Mouse (Mus musculus) Patski (cell line): Measurements from ENCODE around the gene Tpp1. TPM values are rescaled to one million over a fixed set of nuclear protein-coding genes. Genes with fewer than 3 reads are reported as not detected.
"Not testable (repeated sequence)": the region's sequence is repeated elsewhere in the genome, so short reads cannot be mapped to it uniquely, and the experiment has no call there.

ENCODE experiments used
- ATAC-seq: fragments of 100-300 bp; one replicate; pipeline ENCODE4 v1.8.0; 2021
- CTCF ChIA-PET: fragments of 350-600 bp; sonication (Branson Sonifier 250); formaldehyde crosslinking; loops from one replicate; lab custom pipeline; 2022; ENCODE audit warnings: inconsistent platforms; lab: Charles Lee
- POLR2A ChIA-PET: fragments of 350-600 bp; sonication (Branson Sonifier 250); formaldehyde crosslinking; loops from one replicate; lab custom pipeline; 2022; ENCODE audit warnings: antibody characterized with exemption, inconsistent platforms; lab: Charles Lee
- DNase-seq: peaks from one replicate; pipeline ENCODE4 v3.0.0-alpha.2; 2011; ENCODE audit warnings: low read depth, low spot score
- H3K27me3 ChIP-seq: fragments of 371-371 bp; one replicate; pipeline ENCODE4 v1.5.1; 2021
- CTCF ChIP-seq: fragments of 100-300 bp; IDR thresholded peaks from one replicate; pipeline ENCODE4 v1.5.1; 2021
- in situ Hi-C: fragments of 300-500 bp; cut with MboI; formaldehyde crosslinking; loops from 3 replicates; pipeline ENCODE4 v1.11.1; 2018; ENCODE audit warnings: low pct_unique_long_range_greater_than_20kb, mixed read lengths
- polyA plus RNA-seq: library from polyadenylated mRNA; unstranded; gene quantifications from one replicate; pipeline ENCODE4 v1.2.3, GENCODE M21; 2021

Tpp1 gene
- polyA plus RNA-seq, 1 experiment from 2014 or later, result 211 TPM

DNA sequence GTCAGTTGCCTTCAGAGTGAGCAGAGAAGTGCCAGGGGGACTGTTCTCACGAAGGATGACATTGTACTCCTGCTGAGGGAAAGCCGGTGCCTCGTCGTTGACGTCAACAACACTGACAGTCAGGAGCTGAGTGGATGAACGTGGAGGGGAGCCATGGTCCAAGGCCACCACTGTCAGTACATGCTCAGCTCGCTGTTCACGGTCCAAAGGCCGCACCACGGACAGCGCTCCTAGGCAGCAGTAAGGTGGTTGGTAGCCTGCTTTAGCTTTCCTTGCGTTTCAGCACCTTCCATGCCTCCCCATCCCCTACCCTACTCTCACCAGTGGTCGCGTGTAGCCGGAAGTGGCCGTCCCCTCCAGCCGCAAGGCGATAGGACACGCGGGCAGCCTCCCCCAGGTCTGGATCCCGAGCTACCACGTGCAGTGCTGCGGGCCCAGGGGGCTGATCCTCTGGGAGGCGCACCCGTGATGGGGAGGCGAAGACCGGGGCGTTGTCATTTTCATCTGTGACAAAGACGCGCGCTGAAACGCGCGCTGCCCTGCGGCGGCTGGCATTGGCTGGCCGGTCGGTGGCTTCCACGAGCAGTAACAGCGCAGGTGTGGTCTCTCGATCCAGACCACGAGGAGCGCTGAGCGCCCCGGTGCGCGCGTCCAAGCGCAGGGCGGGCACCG, 9.9 kb upstream of the Tpp1 start:
- DNase-seq (no peak), ATAC-seq (peak; percentile 47)
- ChIA-PET POLR2A (no interaction called here), CTCF (interaction anchor here (1.5 kb wide), 1 partner anchor 11 kb away, joined by 3 read pairs; the partner anchor contains the start of gene Tpp1)
- in situ Hi-C loops, result no loop called here
- no peak for TF ChIP-seq CTCF
- H3K27me3 ChIP-seq, result peaks cover 38% of the 10 kb centered on the region

DNA sequence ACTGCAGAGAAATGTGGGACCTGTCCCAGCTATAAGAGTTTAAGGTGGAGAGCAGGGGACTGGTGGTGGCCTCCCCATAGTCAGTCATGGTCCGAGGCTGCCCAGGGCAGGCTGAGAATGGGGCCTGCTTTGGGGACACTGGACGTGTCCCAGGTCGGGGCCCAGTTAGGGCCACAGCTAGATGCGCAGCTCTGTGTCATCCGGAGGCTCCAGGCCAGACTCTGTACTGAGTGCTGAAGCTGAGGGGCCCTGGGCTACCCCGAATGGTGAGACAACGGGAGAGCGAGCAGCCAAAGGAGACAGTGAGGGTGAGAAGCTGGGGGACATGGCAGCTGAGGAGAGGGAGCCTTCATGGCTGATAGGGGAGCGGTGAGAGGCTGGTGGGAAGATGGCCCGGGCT, 1.2 kb upstream of the Tpp1 start:
- POLR2A ChIA-PET, result interaction anchor here (1.1 kb wide), 1 partner anchor 55 kb away, joined by 3 read pairs; no protein-coding TSS in a partner anchor
- no peak for DNase-seq
- TF ChIP-seq CTCF, result no peak
- in situ Hi-C loops, result loop anchor here (5.0 kb wide), 1 partner anchor 54 kb away; no protein-coding TSS in a partner anchor
- no peak for ATAC-seq
- peaks cover 30% of the 10 kb centered on the region for H3K27me3 ChIP-seq
- CTCF ChIA-PET, result interaction anchor here (1.4 to 1.7 kb wide), 2 partner anchors 10 to 13 kb away, joined by 3 read pairs; partner anchors contain the start of gene Taf10

DNA sequence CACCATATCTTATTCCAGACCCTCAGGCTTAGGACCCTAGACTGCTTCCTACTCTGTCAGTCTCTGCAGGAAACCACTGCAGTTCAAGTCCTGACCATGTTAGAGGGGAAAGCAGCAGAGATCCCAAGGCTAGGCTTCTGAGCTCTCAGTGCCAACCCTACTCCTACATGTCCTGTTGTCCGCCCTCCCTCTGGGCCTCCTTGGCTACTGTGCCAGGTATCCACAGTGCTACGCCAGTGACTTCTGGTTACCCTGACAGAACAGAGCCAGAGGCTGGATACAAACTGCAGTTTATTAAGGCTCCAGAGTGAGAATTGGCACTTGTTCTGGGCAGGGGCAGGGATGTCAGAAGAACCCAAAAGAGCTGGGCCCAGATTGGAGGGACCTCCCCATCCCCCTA, 681 bp upstream of the Tpp1 start:
- CTCF ChIA-PET, result interaction anchor here (1.0 to 1.7 kb wide), 4 partner anchors 9 to 31 kb away, joined by 3 read pairs; partner anchors contain the start of genes Rrp8 and Taf10
- TF ChIP-seq CTCF, result no peak
- DNase-seq (no peak), ATAC-seq (no peak)
- H3K27me3 ChIP-seq, result peaks cover 24% of the 10 kb centered on the region
- POLR2A ChIA-PET, result interaction anchor here (1.1 kb wide), 1 partner anchor 55 kb away, joined by 3 read pairs; no protein-coding TSS in a partner anchor
- in situ Hi-C loops, result loop anchor here (5.0 kb wide), 1 partner anchor 55 kb away; no protein-coding TSS in a partner anchor

DNA sequence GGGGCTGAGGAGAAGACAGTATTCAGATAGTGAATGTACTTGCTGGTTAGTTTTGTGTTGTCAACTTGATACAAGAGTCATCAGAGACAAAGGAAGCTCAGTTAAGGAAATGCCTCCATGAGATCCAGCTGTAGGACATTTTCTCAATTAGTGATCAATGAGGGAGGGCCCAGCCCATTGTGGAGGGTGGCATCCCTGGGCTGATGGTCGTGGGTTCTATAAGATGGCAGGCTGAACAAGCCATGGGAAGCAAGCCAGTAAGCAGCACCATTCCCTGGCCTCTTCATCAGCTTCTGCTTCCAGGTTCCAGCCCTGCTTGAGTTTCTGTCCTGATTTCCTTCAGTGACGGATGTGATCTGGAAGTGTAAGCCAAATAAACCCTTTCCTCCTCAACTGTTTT, 4.3 kb downstream of the Tpp1 start:
- H3K27me3 ChIP-seq, result no peaks in the 10 kb centered on the region
- TF ChIP-seq CTCF, result no peak
- ChIA-PET POLR2A (no interaction called here), CTCF (interaction anchor here (1.1 to 2.0 kb wide), 2 partner anchors 21 to 37 kb away, joined by 3 to 5 read pairs; no protein-coding TSS in a partner anchor)
- ATAC-seq, result no peak
- DNase-seq, result no peak
- in situ Hi-C loops, result no loop called here

DNA sequence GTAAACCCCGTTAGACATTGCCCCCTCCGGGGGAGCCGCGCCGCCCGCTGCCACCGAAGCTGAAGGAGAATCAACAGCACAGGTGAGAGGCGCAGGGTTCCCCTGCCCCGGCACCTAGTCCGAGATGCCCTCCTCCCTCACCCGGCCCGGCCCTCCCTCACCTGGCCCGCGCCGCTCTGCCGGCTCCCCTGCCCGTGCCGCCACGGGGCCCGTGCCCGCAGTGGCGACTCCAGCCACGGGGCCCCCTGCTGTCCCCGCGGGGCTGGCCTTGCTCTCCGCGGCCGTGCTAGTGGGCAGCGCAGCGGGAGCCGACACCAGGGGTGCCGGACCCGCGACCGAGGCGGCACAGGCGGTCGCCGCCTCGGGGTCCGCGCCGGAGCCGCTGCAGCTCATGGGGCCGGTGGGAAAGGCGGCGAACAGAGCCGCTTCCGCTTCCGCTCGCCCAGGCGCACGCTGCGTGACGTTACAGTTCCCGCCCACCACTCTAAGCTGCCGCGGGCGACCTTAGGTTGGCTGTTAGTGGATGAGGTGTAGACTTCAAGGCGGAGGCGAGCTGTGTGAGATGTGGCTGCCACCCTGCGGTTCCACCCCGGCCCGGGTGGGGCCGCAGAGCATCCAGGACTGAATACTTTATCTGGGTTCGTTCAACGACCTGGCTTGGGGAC, 8.0 kb downstream of the Tpp1 start, which contains the start of gene Taf10:
TSS of gene Taf10 (minus strand) at position 436 of the 665 bp plus-strand sequence.
- no peaks in the 10 kb centered on the region for H3K27me3 ChIP-seq
- in situ Hi-C loops, result no loop called here
- TF ChIP-seq CTCF, result no peak
- POLR2A ChIA-PET, result interaction anchor here (0.6 kb wide), 1 partner anchor 12 kb away, joined by 5 read pairs; no protein-coding TSS in a partner anchor
- CTCF ChIA-PET, result interaction anchor here (0.9 to 1.8 kb wide), 5 partner anchors 9 to 93 kb away, joined by 3 to 9 read pairs (median 3); partner anchors contain the start of genes Dnhd1 and Mrpl17
- ATAC-seq (peak; percentile 98), DNase-seq (no peak)

DNA sequence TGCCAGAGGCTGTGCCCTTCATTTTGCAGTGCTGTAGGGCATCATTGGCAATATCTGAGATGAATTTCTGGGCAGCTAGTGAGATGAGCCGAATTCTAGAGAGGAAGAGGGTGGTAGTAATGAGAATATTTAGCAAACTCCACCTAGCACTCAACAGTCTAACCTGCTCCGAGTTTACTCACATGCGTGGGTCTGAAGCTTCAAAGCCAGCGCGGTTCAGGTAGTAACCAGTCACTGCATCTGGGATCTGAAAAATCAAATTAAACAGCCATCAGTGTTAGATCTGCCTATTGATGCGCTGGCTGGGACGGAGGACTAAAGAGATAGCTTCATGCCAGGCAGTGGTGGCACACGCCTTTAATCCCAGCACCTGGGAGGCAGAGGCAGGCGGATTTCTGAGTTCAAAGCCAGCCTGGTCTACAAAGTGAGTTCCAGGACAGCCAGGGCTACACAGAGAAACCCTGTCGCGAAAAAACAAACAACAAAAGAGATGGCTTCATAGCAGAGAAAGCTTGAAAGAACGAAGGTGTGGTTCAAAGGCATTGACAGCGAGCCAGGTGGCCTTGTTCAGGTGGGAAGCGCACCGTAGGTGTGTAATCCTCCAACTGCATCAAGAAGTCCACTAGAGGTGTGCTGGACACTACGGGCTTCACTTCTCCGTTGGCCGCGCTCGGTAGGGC, 8.6 kb downstream of the Tpp1 start:
- ATAC-seq, result peak; percentile 7
- CTCF ChIA-PET, result interaction anchor here (0.9 to 1.8 kb wide), 5 partner anchors 10 to 93 kb away, joined by 3 to 9 read pairs (median 3); partner anchors contain the start of genes Dnhd1 and Mrpl17
- POLR2A ChIA-PET, H3K27me3 ChIP-seq, in situ Hi-C loops, DNase-seq: not testable (repeated sequence)

DNA sequence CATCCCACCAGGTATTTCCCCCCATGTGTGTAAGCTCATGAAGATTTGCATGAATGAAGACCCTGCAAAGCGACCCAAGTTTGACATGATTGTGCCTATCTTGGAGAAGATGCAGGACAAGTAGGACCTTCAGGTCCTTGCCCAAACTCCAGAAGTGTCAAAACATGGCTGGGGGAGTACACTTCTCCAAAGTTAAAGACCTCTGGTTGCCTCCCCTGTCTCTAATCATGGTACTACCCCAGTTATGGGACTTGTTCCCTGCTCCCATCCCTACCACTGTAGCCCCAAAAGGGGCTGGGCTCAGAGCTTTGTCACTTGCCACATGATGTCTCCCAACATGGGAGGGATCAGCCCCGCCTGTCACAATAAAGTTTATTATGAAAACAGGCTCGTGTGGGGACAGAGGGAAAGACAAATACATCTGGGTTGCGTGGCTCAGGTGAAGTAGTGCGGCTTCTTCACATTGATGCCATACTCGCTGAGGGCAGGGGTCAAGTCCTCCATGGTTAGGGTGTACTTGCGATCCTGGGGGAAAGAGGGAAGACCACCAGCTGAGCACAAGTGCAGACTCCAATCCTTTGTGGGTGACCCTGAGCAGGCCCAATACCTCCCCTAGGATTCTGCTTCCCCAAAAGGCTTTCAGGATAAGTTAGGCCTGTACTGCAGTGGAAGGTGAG, 9.4 kb downstream of the Tpp1 start:
- DNase-seq, POLR2A ChIA-PET, H3K27me3 ChIP-seq, ATAC-seq, in situ Hi-C loops: not testable (repeated sequence)
- CTCF ChIA-PET, result interaction anchor here (1.0 to 1.1 kb wide), 2 partner anchors 11 to 92 kb away, joined by 3 read pairs; partner anchors contain the start of gene Dnhd1

DNA sequence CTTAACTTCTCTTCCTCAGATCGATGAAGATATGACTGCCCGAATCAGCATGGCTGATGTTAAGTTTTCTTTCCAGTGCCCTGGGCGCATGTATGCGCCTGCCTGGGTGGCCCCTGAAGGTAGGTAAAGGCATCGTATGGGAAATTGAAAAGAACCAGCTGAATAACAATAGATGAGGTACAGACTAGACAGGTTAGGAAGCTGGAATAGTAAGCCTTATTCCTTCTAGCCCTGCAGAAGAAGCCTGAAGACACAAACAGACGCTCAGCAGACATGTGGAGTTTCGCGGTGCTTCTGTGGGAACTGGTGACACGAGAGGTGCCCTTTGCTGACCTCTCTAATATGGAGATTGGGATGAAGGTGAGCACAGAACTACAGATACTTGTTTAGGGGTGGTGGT, 10.1 kb downstream of the Tpp1 start:
- DNase-seq (no peak), ATAC-seq (no peak)
- ChIA-PET CTCF (interaction anchor here (1.0 kb wide), 1 partner anchor 10 kb away, joined by 3 read pairs; no protein-coding TSS in a partner anchor), POLR2A (no interaction called here)
- no peaks in the 10 kb centered on the region for H3K27me3 ChIP-seq
- in situ Hi-C loops, result no loop called here
- TF ChIP-seq CTCF, result no peak

DNA sequence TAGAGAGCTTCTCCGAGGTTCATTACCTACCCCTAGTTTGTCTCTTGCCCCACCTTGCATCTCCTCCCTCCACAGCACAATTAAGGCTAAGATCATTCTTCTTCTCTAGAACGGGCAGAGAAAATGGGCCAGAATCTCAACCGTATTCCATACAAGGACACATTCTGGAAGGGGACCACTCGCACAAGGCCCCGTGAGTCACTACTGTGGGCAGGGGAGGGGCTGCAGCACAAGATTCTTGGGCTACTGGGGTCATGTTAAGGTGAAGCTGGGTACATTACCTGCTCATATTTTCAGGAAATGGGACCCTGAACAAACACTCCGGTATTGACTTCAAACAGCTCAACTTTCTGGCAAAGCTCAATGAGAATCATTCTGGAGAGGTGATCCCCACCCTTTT, 11.2 kb downstream of the Tpp1 start:
- no peak for TF ChIP-seq CTCF
- ChIA-PET CTCF (interaction anchor here (0.9 kb wide), 1 partner anchor 70 kb away, joined by 4 read pairs; the partner anchor contains the start of gene Mrpl17), POLR2A (no interaction called here)
- no peaks in the 10 kb centered on the region for H3K27me3 ChIP-seq
- DNase-seq (no peak), ATAC-seq (no peak)
- in situ Hi-C loops, result no loop called here
